Mouse (Mus musculus) forebrain, embryonic 11.5 days (tissue): Measurements from ENCODE around the gene Sh2d2a. TPM values are rescaled to one million over a fixed set of nuclear protein-coding genes. Genes with fewer than 3 reads are reported as not detected.
"Not testable (repeated sequence)": the region's sequence is repeated elsewhere in the genome, so short reads cannot be mapped to it uniquely, and the experiment has no call there.

Source experiments
- ATAC-seq: fragments of 200-750 bp; cut with Nextera tagmentation; replicated peaks from 2 replicates; pipeline ENCODE4 v1.8.0; 2017; ENCODE audit warnings: moderate TSS enrichment; ENCODE audit not compliant: low FRiP score
- DNase-seq: peaks from one replicate; pipeline ENCODE4 v3.0.0-alpha.2; 2017; ENCODE audit warnings: low spot score
- H3K27ac ChIP-seq: fragments of 300-500 bp; sonication (generic); 2 replicates; pipeline ENCODE4 v1.5.1; 2014; ENCODE audit warnings: low read depth, low read length
- H3K27me3 ChIP-seq: fragments of 300-500 bp; sonication (generic); 2 replicates; pipeline ENCODE4 v1.6.1; 2014; ENCODE audit warnings: mild to moderate bottlenecking, low read length, mixed read lengths; ENCODE audit not compliant: control insufficient read depth, insufficient read depth
- H3K36me3 ChIP-seq: fragments of 300-500 bp; sonication (generic); 2 replicates; pipeline ENCODE4 v1.6.1; 2014; ENCODE audit warnings: mild to moderate bottlenecking, low read length, moderate library complexity, mixed read lengths; ENCODE audit not compliant: control insufficient read depth, insufficient read depth
- H3K4me1 ChIP-seq: fragments of 300-500 bp; sonication (generic); replicated peaks from 2 replicates; pipeline ENCODE4 v1.6.1; 2014; ENCODE audit warnings: low read length, mixed read lengths; ENCODE audit not compliant: control insufficient read depth, insufficient read depth
- H3K4me2 ChIP-seq: fragments of 300-500 bp; sonication (generic); 2 replicates; pipeline ENCODE4 v1.6.1; 2014; ENCODE audit warnings: low read depth, mild to moderate bottlenecking, low read length, moderate library complexity, mixed read lengths; ENCODE audit not compliant: severe bottlenecking
- H3K4me3 ChIP-seq: fragments of 300-500 bp; sonication (generic); 2 replicates; pipeline ENCODE4 v1.5.1; 2014; ENCODE audit warnings: low read depth, low read length
- H3K9ac ChIP-seq: fragments of 300-500 bp; sonication (generic); 2 replicates; pipeline ENCODE4 v1.6.1; 2014; ENCODE audit warnings: low read length
- H3K9me3 ChIP-seq: fragments of 300-500 bp; sonication (generic); 2 replicates; pipeline ENCODE4 v1.6.1; 2016; ENCODE audit warnings: low read length, mixed read lengths; ENCODE audit not compliant: control insufficient read depth
- WGBS: fragments of 180-500 bp; shearing (Covaris S2); extraction: QIAGEN DNeasy Blood & Tissue Kit; methylation state at CpG from one replicate; pipeline ENCODE4 v1.1.7; 2014; 5-methylcytosine and 5-hydroxymethylcytosine counted together
- polyA plus RNA-seq: library from polyadenylated mRNA; unstranded; fragments of >200 nt; fragmentation: Nextera tagmentation; extraction: Ambion mirVana; gene quantifications from 2 replicates; pipeline ENCODE4 v1.2.1, GENCODE M21; 2014

The Sh2d2a gene
- polyA plus RNA-seq, 1 experiment from 2014 or later, result not detected

- 96% methylated on average over 4 of the region's 4 CpGs for WGBS
- Histone ChIP-seq H3K9ac (no peak overlapping the region), H3K4me2 (no peak overlapping the region), H3K9me3 (no peaks in the 10 kb centered on the region), H3K36me3 (peaks cover 3% of the 10 kb centered on the region), H3K27me3 (no peaks in the 10 kb centered on the region), H3K4me1 (no peaks in the 10 kb centered on the region), H3K27ac (no peak overlapping the region), H3K4me3 (no peak overlapping the region)
- ATAC-seq (no peak), DNase-seq (no peak)
Measured at GRCm38 (mm10) chr3:87877730-87878129, 31.2 kb downstream of the Sh2d2a start.

GRCm38 (mm10) chr3:87884291-87884690, 37.7 kb downstream of the Sh2d2a start:
- WGBS, result 5% methylated on average over 3 of the region's 3 CpGs
- Histone ChIP-seq H3K4me1 (peaks cover 5% of the 10 kb centered on the region; the same call in 1 of the 2 replicates), H3K27me3 (no peaks in the 10 kb centered on the region), H3K4me2 (peak overlapping the region; percentile 59), H3K27ac (no peak overlapping the region), H3K36me3 (peaks cover 3% of the 10 kb centered on the region), H3K9me3 (no peaks in the 10 kb centered on the region; the same call in 1 of the 2 replicates), H3K9ac (peak overlapping the region; percentile 92), H3K4me3 (peak overlapping the region; percentile 97)
- DNase-seq, result no peak
- ATAC-seq, result no peak

- peak overlapping the region; percentile 92 for H3K9ac ChIP-seq
- ATAC-seq (peak; percentile 34), DNase-seq (peak; percentile 75)
- H3K4me1 ChIP-seq, result peaks cover 5% of the 10 kb centered on the region; the same call in 1 of the 2 replicates
- H3K27me3 ChIP-seq, result no peaks in the 10 kb centered on the region
- H3K27ac ChIP-seq, result peak overlapping the region; percentile 68
- H3K9me3 ChIP-seq, result no peaks in the 10 kb centered on the region; the same call in 1 of the 2 replicates
- under 1% methylated on average over 28 of the region's 28 CpGs for WGBS
- peak overlapping the region; percentile 59 for H3K4me2 ChIP-seq
- H3K36me3 ChIP-seq, result peaks cover 3% of the 10 kb centered on the region
- peak overlapping the region; percentile 97 for H3K4me3 ChIP-seq
Measured at GRCm38 (mm10) chr3:87884708-87885251, 38.2 kb downstream of the Sh2d2a start.

GRCm38 (mm10) chr3:87885281-87886003, 38.9 kb downstream of the Sh2d2a start, which contains the start of gene Prcc:
TSS of gene Prcc (minus strand) at chr3:87885608.
- ATAC-seq (peak; percentile 98), DNase-seq (peak; percentile 89)
- H3K9me3 ChIP-seq, result no peaks in the 10 kb centered on the region; the same call in 1 of the 2 replicates
- under 1% methylated on average over 33 of the region's 33 CpGs for WGBS
- peak within 1 kb of the TSS; percentile 97 for H3K4me3 ChIP-seq
- peak within 1 kb of the TSS; percentile 92 for H3K9ac ChIP-seq
- H3K36me3 ChIP-seq, result peaks cover 3% of the 10 kb centered on the region
- H3K27ac ChIP-seq, result peak within 1 kb of the TSS; percentile 68
- H3K4me1 ChIP-seq, result peaks cover 5% of the 10 kb centered on the region; the same call in 1 of the 2 replicates
- H3K27me3 ChIP-seq, result no peaks in the 10 kb centered on the region
- peak within 1 kb of the TSS; percentile 59 for H3K4me2 ChIP-seq

- WGBS, result 11% methylated on average over 10 of the region's 10 CpGs
- H3K4me1 ChIP-seq, result peaks cover 5% of the 10 kb centered on the region; the same call in 1 of the 2 replicates
- no peaks in the 10 kb centered on the region; the same call in 1 of the 2 replicates for H3K9me3 ChIP-seq
- ATAC-seq (peak; percentile 18; the same call in 1 of the 2 replicates), DNase-seq (peak; percentile 61)
- no peaks in the 10 kb centered on the region for H3K27me3 ChIP-seq
- no peak overlapping the region for H3K27ac ChIP-seq
- peaks cover 3% of the 10 kb centered on the region; the same call in 1 of the 2 replicates for H3K36me3 ChIP-seq
- H3K9ac ChIP-seq, result peak overlapping the region; percentile 13; the same call in 1 of the 2 replicates
- peak overlapping the region; percentile 38 for H3K4me2 ChIP-seq
- H3K4me3 ChIP-seq, result peak overlapping the region; percentile 97
Measured at GRCm38 (mm10) chr3:87886004-87886365, 39.4 kb downstream of the Sh2d2a start.

- no peak overlapping the region for H3K9ac ChIP-seq
- peaks cover under 1% of the 10 kb centered on the region; the same call in 1 of the 2 replicates for H3K36me3 ChIP-seq
- no peak for DNase-seq
- no peaks in the 10 kb centered on the region for H3K27me3 ChIP-seq
- no peak overlapping the region for H3K4me3 ChIP-seq
- ATAC-seq, result no peak
- no peaks in the 10 kb centered on the region; the same call in 1 of the 2 replicates for H3K9me3 ChIP-seq
- H3K4me2 ChIP-seq, result no peak overlapping the region
- H3K27ac ChIP-seq, result no peak overlapping the region
- WGBS, result 90% methylated on average over 6 of the region's 6 CpGs
- H3K4me1 ChIP-seq, result peaks cover 5% of the 10 kb centered on the region; the same call in 1 of the 2 replicates
Measured at GRCm38 (mm10) chr3:87886416-87886815, 39.9 kb downstream of the Sh2d2a start.

- not testable (repeated sequence) for H3K4me1 ChIP-seq, H3K9me3 ChIP-seq, H3K4me3 ChIP-seq, H3K4me2 ChIP-seq, H3K27ac ChIP-seq, H3K36me3 ChIP-seq, DNase-seq, ATAC-seq, H3K27me3 ChIP-seq, H3K9ac ChIP-seq
- 80% methylated on average over 4 of the region's 4 CpGs for WGBS
Measured at GRCm38 (mm10) chr3:87887400-87887799, 40.8 kb downstream of the Sh2d2a start.

- Histone ChIP-seq H3K9me3 (no peaks in the 10 kb centered on the region; the same call in 1 of the 2 replicates), H3K4me2 (no peak overlapping the region), H3K4me1 (no peaks in the 10 kb centered on the region), H3K27me3 (no peaks in the 10 kb centered on the region), H3K36me3 (no peaks in the 10 kb centered on the region), H3K27ac (no peak overlapping the region), H3K4me3 (no peak overlapping the region), H3K9ac (no peak overlapping the region)
- 43% methylated on average over 3 of the region's 3 CpGs for WGBS
- no peak for ATAC-seq
- DNase-seq, result no peak
Measured at GRCm38 (mm10) chr3:87891481-87891880, 44.9 kb downstream of the Sh2d2a start.
